Mouse (Mus musculus): ENCODE data around the gene Gm10668. TPM values are rescaled to one million over a fixed set of nuclear protein-coding genes. Genes with fewer than 3 reads are reported as not detected.
"Not testable (repeated sequence)": the region's sequence is repeated elsewhere in the genome, so short reads cannot be mapped to it uniquely, and the experiment has no call there.

The Gm10668 gene
- not detected for total RNA-seq (2021)
- long read RNA-seq, experiment 1 = 0 reads
- long read RNA-seq, experiment 2 = 0 reads

DNA sequence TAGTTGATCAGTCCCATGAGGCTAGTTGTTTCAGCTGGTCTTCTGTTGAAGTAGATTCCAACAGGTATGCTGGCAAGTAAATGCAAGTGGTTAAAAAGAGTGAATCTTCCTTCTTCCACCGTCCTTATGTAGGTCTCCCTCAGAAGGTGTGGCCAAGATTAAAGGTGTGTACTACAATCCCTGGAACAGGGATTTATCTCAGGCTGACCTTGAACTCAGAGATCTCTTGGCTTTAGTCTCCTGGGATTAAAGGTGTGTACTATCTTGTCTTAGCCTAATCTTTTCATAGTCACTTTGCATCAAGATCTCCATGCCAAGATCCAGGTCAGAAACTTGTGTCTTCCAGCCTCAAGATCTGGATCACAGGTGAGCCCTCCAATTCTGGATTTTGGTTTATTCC, at the start of gene Gm10668:
Gene Gm10668, minus strand, starts transcription at position 101 of the 400 bp plus-strand sequence.
- intact Hi-C loops (cut with DNase I) = not testable (repeated sequence)

DNA sequence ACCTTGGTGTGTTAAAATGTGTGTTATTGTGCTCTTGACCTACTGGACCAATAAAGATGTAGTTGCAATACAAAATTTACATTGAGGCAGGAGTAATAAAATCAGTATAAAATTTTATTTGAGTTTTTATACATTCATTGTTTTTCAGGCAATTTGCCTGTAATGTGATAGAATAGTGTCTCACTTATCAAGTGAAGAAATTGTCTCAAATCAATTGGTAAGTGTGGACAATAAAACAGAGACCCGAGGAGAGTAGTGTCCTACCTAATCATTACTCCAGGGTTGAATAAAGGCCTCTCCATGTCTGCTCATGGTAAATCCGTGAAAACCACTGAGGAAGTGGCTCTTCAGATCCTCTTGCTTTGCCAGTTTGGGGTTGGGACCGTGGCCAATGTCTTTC, 40.5 kb upstream of the Gm10668 start, which contains the start of gene Vmn1r112:
Gene Vmn1r112, plus strand, starts transcription at position 301 of the 400 bp plus-strand sequence.
- H3K27ac ChIP-seq; H3K4me3 ChIP-seq; DNase-seq; intact Hi-C loops (cut with DNase I): not testable (repeated sequence)

More for the DNA sequence above, at the start of gene Gm10668:
- DNase-seq, H3K27ac ChIP-seq, H3K4me3 ChIP-seq: not testable (repeated sequence)

DNA sequence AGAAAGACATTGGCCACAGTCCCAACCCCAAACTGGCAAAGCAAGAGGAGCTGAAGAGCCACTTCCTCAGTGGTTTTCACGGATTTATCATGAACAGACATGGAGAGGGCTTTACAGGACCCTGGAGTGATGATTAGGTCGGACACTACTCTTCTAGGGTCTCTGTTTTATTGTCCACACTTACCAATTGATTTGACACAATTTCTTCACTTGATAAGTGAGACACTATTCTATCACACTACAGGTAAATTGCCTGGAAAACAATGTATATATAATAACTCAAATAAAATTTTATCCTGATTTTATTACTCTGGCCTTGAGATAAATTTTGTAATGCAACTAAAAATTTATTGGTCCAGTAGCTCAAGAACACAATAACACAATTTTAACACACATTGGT, 27.3 kb downstream of the Gm10668 start, which contains the start of gene Vmn1r111:
Gene Vmn1r111, minus strand, starts transcription at position 101 of the 400 bp plus-strand sequence.
- H3K27ac ChIP-seq; intact Hi-C loops (cut with DNase I); DNase-seq; H3K4me3 ChIP-seq: not testable (repeated sequence)

Other genes starting within 250 kb of the Gm10668 start
- gene Vmn1r103, start 220.1 kb downstream of the Gm10668 start, total RNA-seq (2021) = not detected
- gene Vmn1r104, start 196.8 kb downstream of the Gm10668 start, total RNA-seq (2021) = not detected
- gene Gm5726, start 184.9 kb downstream of the Gm10668 start, total RNA-seq (2021) = not detected
- not detected for gene Gm4141, start 154.4 kb downstream of the Gm10668 start, total RNA-seq (2021)
- gene Gm4513, start 131.6 kb downstream of the Gm10668 start, total RNA-seq (2021) = not detected
- gene Vmn1r107, start 61.7 kb downstream of the Gm10668 start, total RNA-seq (2021) = not detected
- gene Vmn1r111, start 27.4 kb downstream of the Gm10668 start, total RNA-seq (2021) = not detected
- not detected for gene Vmn1r112, start 40.6 kb upstream of the Gm10668 start, total RNA-seq (2021)
- gene Vmn1r113, start 56.7 kb upstream of the Gm10668 start, total RNA-seq (2021) = not detected
- not detected for gene Vmn1r114, start 81.6 kb upstream of the Gm10668 start, total RNA-seq (2021)
- gene Vmn1r115, start 114.4 kb upstream of the Gm10668 start, total RNA-seq (2021) = not detected
- not detected for gene Vmn1r116, start 141.6 kb upstream of the Gm10668 start, total RNA-seq (2021)
- gene Vmn1r117, start 153.5 kb upstream of the Gm10668 start, total RNA-seq (2021) = not detected
- gene Vmn1r118, start 181.7 kb upstream of the Gm10668 start, total RNA-seq (2021) = not detected

Data from gastrocnemius, adult 2 months (tissue).